Mouse (Mus musculus): ENCODE measurements around the gene Arhgap22. TPM values are rescaled to one million over a fixed set of nuclear protein-coding genes. Genes with fewer than 3 reads are reported as not detected.

Arhgap22 gene
- polyA plus RNA-seq, 1 experiment from 2014 or later = 6.7 TPM

DNA sequence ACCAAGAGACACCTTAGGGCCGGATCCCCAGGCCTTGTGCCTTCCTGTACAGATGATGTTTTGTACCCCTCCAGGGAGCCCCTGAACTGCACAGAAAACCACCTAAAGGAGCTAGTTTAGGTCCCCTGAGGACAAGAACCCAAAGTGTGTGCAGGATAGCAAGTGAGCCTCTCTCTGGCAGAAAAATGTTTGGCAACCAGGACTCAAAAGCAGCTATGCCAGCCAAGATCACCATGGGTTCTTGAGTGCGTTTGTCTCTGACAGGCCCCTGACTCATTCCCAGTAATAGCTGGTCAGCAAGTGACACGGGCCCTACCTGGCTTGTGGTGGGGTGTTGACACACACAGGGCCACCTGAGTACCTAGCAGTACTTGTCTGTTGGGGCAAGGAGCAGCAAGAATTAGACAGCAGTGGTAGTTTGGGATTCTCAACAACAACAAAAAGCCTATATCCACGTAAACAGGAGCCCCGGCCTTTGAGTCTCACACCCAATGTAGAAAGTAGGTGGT lies 115.5 kb downstream of the Arhgap22 start:
- no peaks in the 10 kb centered on the region for H3K9me3 ChIP-seq (ENCODE audit: low read depth, low read length)
- H3K27me3 ChIP-seq (ENCODE audit: insufficient read depth, low read length) = no peaks in the 10 kb centered on the region
- 86% methylated on average over 5 of the region's 5 CpGs for WGBS
- H3K27ac ChIP-seq (ENCODE audit: low read depth) = no peak overlapping the region
- no peak for TF ChIP-seq CTCF (IDR thresholded peaks at IDR 0.05; ENCODE audit: low read depth)
- H3K36me3 ChIP-seq (ENCODE audit: insufficient read depth) = no peaks in the 10 kb centered on the region
- H3K4me1 ChIP-seq (ENCODE audit: insufficient read depth) = peaks cover 4% of the 10 kb centered on the region; the same call in 1 of the 2 replicates
- no peak overlapping the region for H3K9ac ChIP-seq
- no peak overlapping the region for H3K4me2 ChIP-seq
- no peak overlapping the region for H3K4me3 ChIP-seq (ENCODE audit: low read depth, low read length)
- no peak for ATAC-seq (ENCODE audit: insufficient read depth)
- no peak for DNase-seq

DNA sequence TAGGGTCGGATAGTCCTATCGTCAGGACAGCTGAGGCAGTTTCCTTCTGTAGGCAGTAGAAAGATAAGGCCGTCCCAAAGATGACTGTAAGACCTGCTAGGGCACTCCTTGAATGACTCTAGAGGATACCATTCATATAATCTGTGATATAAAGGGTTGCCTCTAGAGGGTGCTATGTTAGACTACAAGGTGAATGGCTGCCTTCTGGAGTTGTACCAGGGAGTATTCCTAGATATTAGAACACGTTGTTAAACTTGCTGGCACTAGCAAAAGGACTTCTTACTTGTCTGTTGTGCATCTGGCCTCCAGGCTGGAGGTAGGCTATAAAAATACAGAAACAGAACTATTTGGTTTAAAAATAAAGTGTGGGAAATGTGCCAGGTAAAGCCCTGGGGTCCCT lies 117.2 kb downstream of the Arhgap22 start:
- H3K4me2 ChIP-seq = no peak overlapping the region
- H3K27me3 ChIP-seq (ENCODE audit: insufficient read depth, low read length) = no peaks in the 10 kb centered on the region
- DNase-seq (peak; percentile 58), ATAC-seq (ENCODE audit: insufficient read depth) (no peak)
- peaks cover 8% of the 10 kb centered on the region for H3K4me1 ChIP-seq (ENCODE audit: insufficient read depth)
- 38% methylated on average over 4 of the region's 4 CpGs for WGBS
- H3K4me3 ChIP-seq (ENCODE audit: low read depth, low read length) = no peak overlapping the region
- no peaks in the 10 kb centered on the region for H3K9me3 ChIP-seq (ENCODE audit: low read depth, low read length)
- H3K36me3 ChIP-seq (ENCODE audit: insufficient read depth) = no peaks in the 10 kb centered on the region
- peak; percentile 24; the same call in 1 of the 2 replicates for TF ChIP-seq CTCF (IDR thresholded peaks at IDR 0.05; ENCODE audit: low read depth)
- no peak overlapping the region for H3K9ac ChIP-seq
- H3K27ac ChIP-seq (ENCODE audit: low read depth) = no peak overlapping the region

DNA sequence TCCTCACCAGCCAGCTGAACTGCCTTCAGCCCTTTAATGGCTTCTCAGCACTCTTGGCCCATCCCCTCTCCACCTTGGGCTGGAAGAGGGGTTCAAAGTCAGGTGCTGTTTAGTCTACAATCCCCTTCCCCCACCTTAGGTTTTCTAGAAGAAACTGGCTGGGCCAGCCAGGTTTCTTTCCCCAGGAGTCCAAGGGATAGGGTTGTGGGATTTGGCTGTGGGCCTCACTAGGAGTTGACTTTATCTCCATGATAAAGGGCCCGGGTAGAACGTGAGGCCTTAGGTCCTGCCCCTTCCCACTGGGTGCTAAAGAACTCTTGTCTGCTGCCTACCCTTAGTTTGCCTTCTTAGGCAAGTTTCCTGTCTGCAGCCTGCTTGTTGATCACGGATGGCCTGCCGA lies 117.8 kb downstream of the Arhgap22 start:
- Histone ChIP-seq H3K27ac (ENCODE audit: low read depth) (no peak overlapping the region), H3K4me3 (ENCODE audit: low read depth, low read length) (no peak overlapping the region), H3K4me1 (ENCODE audit: insufficient read depth) (peaks cover 8% of the 10 kb centered on the region), H3K27me3 (ENCODE audit: insufficient read depth, low read length) (no peaks in the 10 kb centered on the region), H3K9ac (no peak overlapping the region), H3K4me2 (no peak overlapping the region), H3K9me3 (ENCODE audit: low read depth, low read length) (no peaks in the 10 kb centered on the region), H3K36me3 (ENCODE audit: insufficient read depth) (no peaks in the 10 kb centered on the region)
- no peak for TF ChIP-seq CTCF (IDR thresholded peaks at IDR 0.05; ENCODE audit: low read depth)
- ATAC-seq (ENCODE audit: insufficient read depth) (no peak), DNase-seq (no peak)
- WGBS = 30% methylated on average over 4 of the region's 4 CpGs

DNA sequence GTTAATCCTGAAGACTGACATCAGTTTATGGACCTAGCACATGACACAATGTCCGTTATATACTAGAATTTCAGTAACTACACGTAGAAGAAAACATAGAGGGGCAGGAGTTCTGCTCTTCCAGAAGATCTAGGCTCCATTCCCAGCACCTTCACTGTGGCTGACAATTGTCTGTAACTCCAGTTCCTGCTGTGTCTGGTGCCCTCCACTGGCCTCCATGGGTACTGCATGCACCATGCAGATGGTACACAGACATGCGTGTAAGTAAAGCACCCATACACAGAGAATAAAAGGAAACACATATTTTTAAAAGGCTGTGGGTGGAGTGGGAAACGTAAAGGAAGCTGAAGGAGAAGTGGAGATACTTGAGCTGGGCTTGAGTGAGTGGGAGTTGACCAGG lies 120.0 kb downstream of the Arhgap22 start:
- no peak for DNase-seq
- WGBS = 78% methylated on average over 4 of the region's 4 CpGs

DNA sequence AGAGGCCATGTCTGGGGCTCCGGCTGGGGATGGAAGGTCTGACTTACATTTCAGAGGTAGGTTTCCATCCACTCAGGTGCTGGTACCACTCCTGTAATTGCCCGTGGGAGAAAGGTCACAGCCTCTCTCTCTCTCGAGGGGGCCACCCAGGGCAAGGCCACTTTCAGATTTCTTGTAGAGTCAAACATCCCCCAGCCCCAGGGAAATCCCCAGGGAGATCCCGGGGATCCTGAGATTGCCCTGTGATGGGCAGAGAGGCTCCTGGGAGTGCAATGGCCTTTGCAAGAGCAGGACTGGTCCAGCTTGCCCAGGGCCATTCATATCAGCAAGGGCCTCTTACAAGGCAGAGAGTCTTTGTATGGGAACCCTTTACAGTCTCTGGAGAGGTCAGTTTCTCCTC lies 120.6 kb downstream of the Arhgap22 start:
- no peak overlapping the region for H3K4me3 ChIP-seq (ENCODE audit: low read depth, low read length)
- H3K9me3 ChIP-seq (ENCODE audit: low read depth, low read length) = no peaks in the 10 kb centered on the region
- no peak overlapping the region for H3K9ac ChIP-seq
- H3K27ac ChIP-seq (ENCODE audit: low read depth) = no peak overlapping the region
- WGBS = 68% methylated on average over 4 of the region's 4 CpGs
- no peak for TF ChIP-seq CTCF (IDR thresholded peaks at IDR 0.05; ENCODE audit: low read depth)
- H3K36me3 ChIP-seq (ENCODE audit: insufficient read depth) = no peaks in the 10 kb centered on the region
- DNase-seq (no peak), ATAC-seq (ENCODE audit: insufficient read depth) (no peak)
- no peak overlapping the region for H3K4me2 ChIP-seq
- no peaks in the 10 kb centered on the region for H3K27me3 ChIP-seq (ENCODE audit: insufficient read depth, low read length)
- H3K4me1 ChIP-seq (ENCODE audit: insufficient read depth) = peaks cover 8% of the 10 kb centered on the region

More for the DNA sequence above, 120.0 kb downstream of the Arhgap22 start:
- Histone ChIP-seq H3K9ac (no peak overlapping the region), H3K4me3 (ENCODE audit: low read depth, low read length) (no peak overlapping the region), H3K27ac (ENCODE audit: low read depth) (no peak overlapping the region), H3K27me3 (ENCODE audit: insufficient read depth, low read length) (no peaks in the 10 kb centered on the region), H3K36me3 (ENCODE audit: insufficient read depth) (no peaks in the 10 kb centered on the region), H3K9me3 (ENCODE audit: low read depth, low read length) (no peaks in the 10 kb centered on the region), H3K4me2 (no peak overlapping the region), H3K4me1 (ENCODE audit: insufficient read depth) (peaks cover 8% of the 10 kb centered on the region)
- TF ChIP-seq CTCF (IDR thresholded peaks at IDR 0.05; ENCODE audit: low read depth) = peak; percentile 76
- no peak for ATAC-seq (ENCODE audit: insufficient read depth)

DNA sequence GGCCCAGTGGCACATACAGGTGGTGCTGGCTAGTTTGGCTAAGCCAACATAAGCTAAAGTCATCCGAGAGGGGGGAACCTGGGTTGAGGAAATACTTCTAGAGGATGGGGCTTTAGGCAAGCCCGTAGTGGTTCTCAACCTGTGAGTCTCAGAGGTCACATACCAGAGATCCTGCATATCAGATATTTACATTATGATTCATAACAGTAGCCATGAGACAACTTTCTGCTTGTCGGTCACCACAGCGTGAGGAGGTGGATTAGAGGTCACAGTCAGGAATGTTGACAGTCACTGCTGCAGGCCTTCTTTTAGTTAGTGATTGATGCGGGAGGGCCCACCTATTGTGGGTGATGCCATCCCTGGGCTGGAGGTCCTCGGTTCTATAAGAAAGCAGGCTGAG lies 121.9 kb downstream of the Arhgap22 start:
- no peak overlapping the region for H3K4me2 ChIP-seq
- TF ChIP-seq CTCF (IDR thresholded peaks at IDR 0.05; ENCODE audit: low read depth) = no peak
- H3K9ac ChIP-seq = no peak overlapping the region
- 23% methylated on average over 6 of the region's 6 CpGs for WGBS
- H3K27ac ChIP-seq (ENCODE audit: low read depth) = no peak overlapping the region
- no peaks in the 10 kb centered on the region for H3K9me3 ChIP-seq (ENCODE audit: low read depth, low read length)
- H3K27me3 ChIP-seq (ENCODE audit: insufficient read depth, low read length) = no peaks in the 10 kb centered on the region
- ATAC-seq (ENCODE audit: insufficient read depth) (no peak), DNase-seq (no peak)
- H3K4me3 ChIP-seq (ENCODE audit: low read depth, low read length) = no peak overlapping the region
- peaks cover 8% of the 10 kb centered on the region for H3K4me1 ChIP-seq (ENCODE audit: insufficient read depth)
- H3K36me3 ChIP-seq (ENCODE audit: insufficient read depth) = no peaks in the 10 kb centered on the region

DNA sequence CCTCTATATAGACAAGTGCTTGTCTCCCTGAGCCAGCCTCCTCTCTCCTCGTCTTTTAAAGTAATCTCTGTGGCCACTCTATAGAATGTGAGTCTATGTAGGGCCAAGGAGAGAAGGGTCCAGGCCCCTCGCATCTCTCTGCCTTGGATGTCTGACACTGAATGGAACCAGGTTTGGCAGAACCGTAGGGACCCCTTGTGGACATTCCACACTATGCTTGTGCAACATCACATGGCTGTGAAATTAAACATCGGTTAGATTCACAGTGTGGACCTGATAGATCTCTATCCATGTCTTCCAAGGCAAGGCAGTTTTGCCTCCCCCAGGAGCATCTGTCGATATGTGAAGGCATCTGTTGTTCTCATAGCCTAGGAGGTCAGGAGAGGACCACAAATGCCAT lies 124.9 kb downstream of the Arhgap22 start:
- peak; percentile 52 for TF ChIP-seq CTCF (IDR thresholded peaks at IDR 0.05; ENCODE audit: low read depth)
- Histone ChIP-seq H3K27me3 (ENCODE audit: insufficient read depth, low read length) (no peaks in the 10 kb centered on the region), H3K36me3 (ENCODE audit: insufficient read depth) (no peaks in the 10 kb centered on the region), H3K27ac (ENCODE audit: low read depth) (no peak overlapping the region), H3K4me1 (ENCODE audit: insufficient read depth) (peaks cover 3% of the 10 kb centered on the region; the same call in 1 of the 2 replicates), H3K9ac (no peak overlapping the region), H3K9me3 (ENCODE audit: low read depth, low read length) (no peaks in the 10 kb centered on the region), H3K4me3 (ENCODE audit: low read depth, low read length) (no peak overlapping the region), H3K4me2 (no peak overlapping the region)
- no peak for DNase-seq
- ATAC-seq (ENCODE audit: insufficient read depth) = no peak
- 57% methylated on average over 5 of the region's 5 CpGs for WGBS
